Mouse (Mus musculus): ENCODE measurements at regions not wholly inside any gene's neighbourhood (a gene's known extent, or its start where the extent isn't known, plus 50 kb on each side); places are given as distances from the start of the nearest gene placed in this dataset.

DNA sequence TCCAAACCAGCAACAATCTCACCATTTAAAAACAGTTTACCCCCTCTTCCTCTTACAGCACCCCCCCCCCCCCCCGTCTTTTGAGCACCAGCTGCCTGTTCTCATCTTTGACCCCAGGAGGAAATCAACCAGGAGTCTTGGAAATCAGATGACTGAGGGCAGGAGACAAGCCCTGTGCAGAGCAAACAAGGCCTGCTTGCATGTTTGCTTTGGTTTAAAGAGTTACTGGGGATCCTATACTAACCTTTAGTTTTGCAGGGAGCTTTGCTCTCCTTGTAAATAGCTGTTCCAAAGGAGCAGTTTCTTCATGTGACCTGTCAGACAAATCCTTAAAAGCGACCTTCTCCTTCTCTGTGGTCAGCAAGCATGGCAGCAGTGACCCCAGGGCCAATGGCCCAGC lies 88.3 kb upstream of the Teddm2 start:
- ATAC-seq (replicated peaks; ENCODE audit: insufficient number of reproducible peaks, low FRiP score, low TSS enrichment, low read depth) (no peak), DNase-seq (ENCODE audit: low spot score) (no peak)
- no peak overlapping the region for H3K27ac ChIP-seq (replicated peaks; ENCODE audit: low read depth, low read length)
- no peak overlapping the region for H3K4me2 ChIP-seq (ENCODE audit: low read depth, low read length)
- no peaks in the 10 kb centered on the region for H3K27me3 ChIP-seq (ENCODE audit: control insufficient read depth, insufficient read depth, low read length)
- WGBS: 37% methylated on average over 2 of the region's 2 CpGs
- H3K4me3 ChIP-seq (ENCODE audit: low read depth, low read length): no peak overlapping the region
- H3K9me3 ChIP-seq (replicated peaks; ENCODE audit: control insufficient read depth, low read length): no peaks in the 10 kb centered on the region
- no peaks in the 10 kb centered on the region for H3K4me1 ChIP-seq (ENCODE audit: control insufficient read depth, insufficient read depth, low read length)
- H3K9ac ChIP-seq (replicated peaks; ENCODE audit: low read length): no peak overlapping the region
- no peaks in the 10 kb centered on the region for H3K36me3 ChIP-seq (replicated peaks; ENCODE audit: control insufficient read depth, insufficient read depth, low read depth, low read length)

DNA sequence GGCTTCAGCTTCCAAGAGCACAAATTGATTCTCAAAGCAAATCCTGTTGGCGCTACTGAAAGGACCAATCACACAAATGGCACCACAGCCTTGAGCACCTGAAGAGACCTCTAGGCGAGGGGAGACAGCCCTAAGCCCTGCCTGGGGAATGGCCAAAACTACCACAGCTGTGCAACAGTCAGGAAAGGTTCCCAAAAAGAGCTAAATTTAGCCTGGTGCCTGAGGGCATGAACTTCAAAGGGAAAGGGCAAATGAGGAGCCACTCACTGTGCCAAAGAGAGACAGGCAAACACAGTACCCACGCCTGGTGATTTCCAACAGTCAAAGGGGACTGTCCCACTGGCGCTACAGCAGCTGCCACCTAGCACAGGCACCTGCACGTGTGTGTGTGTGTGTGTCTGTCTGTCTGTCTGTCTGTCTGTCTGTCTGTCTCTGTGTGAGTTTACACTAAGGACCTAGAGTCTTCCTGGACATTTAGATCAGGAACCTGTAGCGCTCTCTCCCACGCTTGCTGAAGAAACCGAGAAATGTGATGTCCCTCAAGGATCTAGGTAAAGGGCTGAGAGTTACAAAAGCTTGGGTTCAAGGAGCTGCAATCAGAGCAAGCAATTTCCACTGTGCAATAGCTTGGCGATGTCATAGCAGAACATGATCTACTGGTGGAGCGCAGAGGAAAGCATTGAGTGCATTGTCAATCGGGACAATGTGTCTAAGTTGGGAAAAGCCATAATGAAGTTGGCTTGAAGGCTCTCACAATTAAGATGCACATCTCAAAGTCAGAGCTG lies 90.8 kb upstream of the Teddm2 start:
- no peak for ATAC-seq (replicated peaks; ENCODE audit: insufficient number of reproducible peaks, low FRiP score, low TSS enrichment, low read depth)
- 82% methylated on average over 11 of the region's 11 CpGs for whole genome bisulfite sequencing

DNA sequence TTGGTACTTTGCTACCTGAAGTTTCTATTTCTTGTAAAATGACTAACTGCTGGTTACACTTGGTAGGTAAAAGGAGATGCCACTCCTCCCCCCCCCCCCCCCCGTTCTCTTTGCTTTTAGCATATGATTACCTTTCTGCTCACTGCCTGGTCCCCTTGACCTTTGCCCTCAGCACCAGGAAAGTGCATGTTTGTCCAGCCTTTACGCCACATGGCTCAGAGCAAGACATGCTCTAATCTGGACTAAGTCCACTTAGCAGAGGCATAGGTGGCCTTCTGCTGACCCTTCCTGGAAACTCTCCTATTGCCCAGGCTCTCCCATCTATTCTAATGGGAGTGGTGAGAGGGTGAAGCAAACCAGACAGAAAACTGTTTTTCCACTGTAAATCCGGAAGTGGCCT lies 92.4 kb upstream of the Teddm2 start:
- Histone ChIP-seq H3K27ac (replicated peaks; ENCODE audit: low read depth, low read length) (no peak overlapping the region), H3K4me2 (ENCODE audit: low read depth, low read length) (no peak overlapping the region), H3K9ac (replicated peaks; ENCODE audit: low read length) (no peak overlapping the region), H3K36me3 (replicated peaks; ENCODE audit: control insufficient read depth, insufficient read depth, low read depth, low read length) (no peaks in the 10 kb centered on the region), H3K4me3 (ENCODE audit: low read depth, low read length) (no peak overlapping the region), H3K27me3 (ENCODE audit: control insufficient read depth, insufficient read depth, low read length) (no peaks in the 10 kb centered on the region), H3K4me1 (ENCODE audit: control insufficient read depth, insufficient read depth, low read length) (no peaks in the 10 kb centered on the region), H3K9me3 (replicated peaks; ENCODE audit: control insufficient read depth, low read length) (no peaks in the 10 kb centered on the region)
- 60% methylated on average over 3 of the region's 3 CpGs for WGBS
- no peak for DNase-seq (ENCODE audit: low spot score)
- ATAC-seq (replicated peaks; ENCODE audit: insufficient number of reproducible peaks, low FRiP score, low TSS enrichment, low read depth): no peak

More for the DNA sequence above, 90.8 kb upstream of the Teddm2 start:
- Histone ChIP-seq H3K27ac (replicated peaks; ENCODE audit: low read depth, low read length) (no peak overlapping the region), H3K36me3 (replicated peaks; ENCODE audit: control insufficient read depth, insufficient read depth, low read depth, low read length) (no peaks in the 10 kb centered on the region), H3K27me3 (ENCODE audit: control insufficient read depth, insufficient read depth, low read length) (no peaks in the 10 kb centered on the region), H3K4me1 (ENCODE audit: control insufficient read depth, insufficient read depth, low read length) (no peaks in the 10 kb centered on the region), H3K9me3 (replicated peaks; ENCODE audit: control insufficient read depth, low read length) (no peaks in the 10 kb centered on the region), H3K4me3 (ENCODE audit: low read depth, low read length) (no peak overlapping the region), H3K4me2 (ENCODE audit: low read depth, low read length) (no peak overlapping the region), H3K9ac (replicated peaks; ENCODE audit: low read length) (no peak overlapping the region)
- DNase-seq (ENCODE audit: low spot score): no peak

DNA sequence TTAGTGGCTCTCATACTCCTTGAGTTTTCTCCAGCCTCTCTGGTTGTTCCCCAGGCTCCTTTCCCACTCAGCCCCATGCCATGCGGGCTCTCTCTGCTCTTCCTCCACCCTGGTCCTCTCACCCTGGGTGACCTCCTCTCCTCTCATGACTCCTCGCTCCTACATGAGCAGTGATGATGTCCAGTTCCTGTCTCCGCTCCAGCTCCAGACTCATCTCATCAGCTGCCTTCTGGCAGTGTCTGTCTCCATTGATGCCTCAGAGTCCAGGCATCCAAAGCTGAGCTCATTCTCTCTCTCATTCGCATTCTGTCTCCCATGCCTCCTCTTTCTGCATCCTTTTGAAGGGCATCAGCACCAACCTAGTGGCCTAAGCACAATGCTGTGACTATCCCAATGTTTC lies 94.8 kb upstream of the Teddm2 start:
- Histone ChIP-seq H3K27me3 (ENCODE audit: control insufficient read depth, insufficient read depth, low read length) (no peaks in the 10 kb centered on the region), H3K9ac (replicated peaks; ENCODE audit: low read length) (no peak overlapping the region), H3K4me2 (ENCODE audit: low read depth, low read length) (no peak overlapping the region), H3K27ac (replicated peaks; ENCODE audit: low read depth, low read length) (no peak overlapping the region), H3K4me1 (ENCODE audit: control insufficient read depth, insufficient read depth, low read length) (no peaks in the 10 kb centered on the region), H3K9me3 (replicated peaks; ENCODE audit: control insufficient read depth, low read length) (no peaks in the 10 kb centered on the region), H3K4me3 (ENCODE audit: low read depth, low read length) (no peak overlapping the region), H3K36me3 (replicated peaks; ENCODE audit: control insufficient read depth, insufficient read depth, low read depth, low read length) (no peaks in the 10 kb centered on the region)
- ATAC-seq (replicated peaks; ENCODE audit: insufficient number of reproducible peaks, low FRiP score, low TSS enrichment, low read depth): no peak
- no peak for DNase-seq (ENCODE audit: low spot score)
- 92% methylated on average over 4 of the region's 4 CpGs for WGBS

DNA sequence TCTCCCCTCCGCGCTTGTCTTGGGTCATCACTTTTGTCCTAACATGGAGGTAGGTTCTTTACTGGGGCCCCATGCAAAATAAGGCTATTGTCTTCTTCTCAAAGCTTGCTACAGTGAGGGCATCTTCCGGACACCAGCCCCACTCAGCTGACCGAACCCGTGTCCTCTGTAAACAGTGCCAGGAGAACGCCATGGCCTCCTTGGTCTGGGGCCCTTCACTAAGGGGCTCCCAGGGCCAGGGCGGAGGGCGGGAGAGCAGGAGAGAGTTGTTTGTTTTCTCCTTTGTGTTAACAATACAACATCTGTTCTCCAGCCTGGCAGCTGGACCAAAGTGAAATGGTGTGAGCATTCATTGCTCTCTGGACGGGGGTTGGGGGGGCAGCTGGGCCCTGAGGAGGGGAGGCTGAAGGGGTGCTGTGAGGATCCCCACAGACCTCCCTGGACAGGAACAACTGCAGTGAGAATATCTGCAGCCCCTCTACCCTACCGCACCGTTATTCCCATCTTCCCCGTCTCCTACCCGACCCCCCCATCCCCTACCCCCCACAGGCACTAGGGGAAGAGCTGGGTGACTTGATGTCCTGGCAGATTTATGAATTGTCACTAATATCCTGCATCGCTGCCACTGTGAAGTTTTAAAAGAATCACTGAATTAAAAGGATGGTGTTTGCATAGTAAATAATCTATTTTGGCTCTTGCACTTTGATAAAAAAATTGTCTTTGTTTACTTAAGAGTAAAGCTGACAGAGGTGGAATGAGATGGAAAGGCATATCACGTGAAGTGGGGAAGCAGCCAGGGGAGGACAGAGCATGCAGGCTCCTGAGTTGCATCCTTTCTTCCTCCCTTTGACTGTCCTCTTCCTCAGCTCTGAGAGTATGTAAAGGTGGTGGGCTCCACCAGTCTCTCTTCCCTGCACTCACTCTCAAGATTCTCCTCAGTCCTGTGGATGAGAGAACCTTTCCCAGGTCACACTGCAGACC lies 97.5 kb upstream of the Teddm2 start:
- Histone ChIP-seq H3K4me1 (ENCODE audit: control insufficient read depth, insufficient read depth, low read length) (no peaks in the 10 kb centered on the region), H3K9me3 (replicated peaks; ENCODE audit: control insufficient read depth, low read length) (no peaks in the 10 kb centered on the region), H3K9ac (replicated peaks; ENCODE audit: low read length) (no peak overlapping the region), H3K27me3 (ENCODE audit: control insufficient read depth, insufficient read depth, low read length) (no peaks in the 10 kb centered on the region), H3K27ac (replicated peaks; ENCODE audit: low read depth, low read length) (no peak overlapping the region), H3K4me2 (ENCODE audit: low read depth, low read length) (no peak overlapping the region), H3K4me3 (ENCODE audit: low read depth, low read length) (no peak overlapping the region), H3K36me3 (replicated peaks; ENCODE audit: control insufficient read depth, insufficient read depth, low read depth, low read length) (no peaks in the 10 kb centered on the region)
- no peak for DNase-seq (ENCODE audit: low spot score)
- no peak for ATAC-seq (replicated peaks; ENCODE audit: insufficient number of reproducible peaks, low FRiP score, low TSS enrichment, low read depth)
- 63% methylated on average over 15 of the region's 15 CpGs for WGBS

DNA sequence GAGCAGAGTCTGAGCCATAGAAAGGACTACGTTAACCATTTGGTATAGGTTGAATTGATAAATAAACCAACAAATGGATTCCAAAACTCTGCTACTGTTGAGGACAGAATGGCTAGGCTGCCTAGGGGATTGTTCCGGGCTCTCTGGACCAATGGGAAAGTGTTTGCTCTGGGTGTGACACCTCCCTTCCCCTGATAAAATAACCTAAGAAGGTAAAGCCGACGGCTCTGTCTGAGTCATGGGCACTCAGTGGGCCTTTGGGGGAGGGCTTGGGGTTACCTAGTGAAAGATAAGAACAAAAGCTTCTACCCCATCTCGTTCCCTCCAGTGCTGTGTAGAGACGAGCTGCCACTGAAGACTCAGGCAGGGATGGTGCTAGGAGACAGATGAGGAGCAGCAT lies 99.7 kb upstream of the Teddm2 start:
- Histone ChIP-seq H3K9ac (replicated peaks; ENCODE audit: low read length) (no peak overlapping the region), H3K4me3 (ENCODE audit: low read depth, low read length) (no peak overlapping the region), H3K9me3 (replicated peaks; ENCODE audit: control insufficient read depth, low read length) (no peaks in the 10 kb centered on the region), H3K27me3 (ENCODE audit: control insufficient read depth, insufficient read depth, low read length) (no peaks in the 10 kb centered on the region), H3K4me1 (ENCODE audit: control insufficient read depth, insufficient read depth, low read length) (no peaks in the 10 kb centered on the region), H3K27ac (replicated peaks; ENCODE audit: low read depth, low read length) (no peak overlapping the region), H3K4me2 (ENCODE audit: low read depth, low read length) (no peak overlapping the region), H3K36me3 (replicated peaks; ENCODE audit: control insufficient read depth, insufficient read depth, low read depth, low read length) (no peaks in the 10 kb centered on the region)
- WGBS: 73% methylated on average over 6 of the region's 6 CpGs
- no peak for DNase-seq (ENCODE audit: low spot score)
- ATAC-seq (replicated peaks; ENCODE audit: insufficient number of reproducible peaks, low FRiP score, low TSS enrichment, low read depth): no peak

DNA sequence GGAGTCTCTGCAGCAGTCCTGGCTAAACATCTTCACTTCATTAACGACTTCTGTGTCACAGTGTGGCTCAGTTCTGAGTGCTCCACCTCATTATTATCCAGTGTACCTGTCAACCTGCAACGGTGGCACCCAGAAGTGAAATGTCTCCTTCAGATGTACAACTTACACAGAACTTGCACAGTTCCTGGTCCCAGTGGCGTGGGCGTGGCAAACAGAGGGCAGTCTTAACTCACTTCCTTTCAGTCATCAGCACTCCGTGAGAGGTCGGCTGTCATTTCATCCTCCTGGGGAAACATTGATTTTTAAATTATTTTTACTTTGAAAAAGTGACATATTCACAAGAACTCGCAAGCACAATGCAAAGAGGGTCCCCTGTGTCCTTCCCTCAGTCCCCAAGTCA lies 103.6 kb upstream of the Teddm2 start:
- no peaks in the 10 kb centered on the region for H3K36me3 ChIP-seq (replicated peaks; ENCODE audit: control insufficient read depth, insufficient read depth, low read depth, low read length)
- H3K4me3 ChIP-seq (ENCODE audit: low read depth, low read length): no peak overlapping the region
- 81% methylated on average over 7 of the region's 7 CpGs for WGBS
- no peaks in the 10 kb centered on the region for H3K4me1 ChIP-seq (ENCODE audit: control insufficient read depth, insufficient read depth, low read length)
- no peak overlapping the region for H3K27ac ChIP-seq (replicated peaks; ENCODE audit: low read depth, low read length)
- H3K9me3 ChIP-seq (replicated peaks; ENCODE audit: control insufficient read depth, low read length): no peaks in the 10 kb centered on the region
- DNase-seq (ENCODE audit: low spot score) (no peak), ATAC-seq (replicated peaks; ENCODE audit: insufficient number of reproducible peaks, low FRiP score, low TSS enrichment, low read depth) (no peak)
- no peak overlapping the region for H3K9ac ChIP-seq (replicated peaks; ENCODE audit: low read length)
- no peaks in the 10 kb centered on the region for H3K27me3 ChIP-seq (ENCODE audit: control insufficient read depth, insufficient read depth, low read length)
- H3K4me2 ChIP-seq (ENCODE audit: low read depth, low read length): no peak overlapping the region

DNA sequence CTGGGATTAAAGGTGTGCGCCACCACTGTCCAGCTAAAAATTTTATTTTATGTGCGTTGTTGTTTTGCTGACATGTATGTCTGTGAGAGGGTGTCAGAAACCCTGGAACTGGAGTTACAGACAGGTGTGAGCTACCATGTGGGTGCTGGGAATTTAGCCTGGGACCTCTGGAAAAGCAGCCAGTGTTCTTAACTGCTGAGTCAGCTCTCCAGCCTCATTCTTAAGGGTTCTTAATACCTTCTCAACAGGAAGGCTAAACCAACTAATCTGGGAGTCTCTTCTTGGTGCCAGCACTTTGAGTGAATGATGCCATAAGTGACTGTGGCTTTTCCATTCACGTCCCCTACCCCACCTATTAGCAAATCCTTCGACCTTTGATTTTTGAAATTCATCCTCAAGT lies 104.6 kb upstream of the Teddm2 start:
- H3K27me3 ChIP-seq (ENCODE audit: control insufficient read depth, insufficient read depth, low read length): no peaks in the 10 kb centered on the region
- no peaks in the 10 kb centered on the region for H3K9me3 ChIP-seq (replicated peaks; ENCODE audit: control insufficient read depth, low read length)
- no peaks in the 10 kb centered on the region for H3K36me3 ChIP-seq (replicated peaks; ENCODE audit: control insufficient read depth, insufficient read depth, low read depth, low read length)
- DNase-seq (ENCODE audit: low spot score): no peak
- no peak overlapping the region for H3K9ac ChIP-seq (replicated peaks; ENCODE audit: low read length)
- H3K4me1 ChIP-seq (ENCODE audit: control insufficient read depth, insufficient read depth, low read length): no peaks in the 10 kb centered on the region
- no peak overlapping the region for H3K4me2 ChIP-seq (ENCODE audit: low read depth, low read length)
- WGBS: 87% methylated on average over 4 of the region's 4 CpGs
- ATAC-seq (replicated peaks; ENCODE audit: insufficient number of reproducible peaks, low FRiP score, low TSS enrichment, low read depth): no peak
- no peak overlapping the region for H3K27ac ChIP-seq (replicated peaks; ENCODE audit: low read depth, low read length)
- H3K4me3 ChIP-seq (ENCODE audit: low read depth, low read length): no peak overlapping the region

All from embryonic facial prominence, embryonic 11.5 days (tissue).